Mouse (Mus musculus) urinary bladder, postnatal 25 days (tissue): ENCODE results near the gene Acox1.

Source experiments
- DNase-seq: peaks from one replicate; pipeline ENCODE4 v3.0.0; 2022; ENCODE audit warnings: low spot score

Acox1 gene

GRCm38 (mm10) chr11:116167232-116167631 is 31.6 kb downstream of the Acox1 start:
- no peak for DNase-seq

GRCm38 (mm10) chr11:116163002-116163401 is 35.8 kb downstream of the Acox1 start:
- DNase-seq = no peak

- no peak for DNase-seq
Measured at GRCm38 (mm10) chr11:116162146-116162545, 36.7 kb downstream of the Acox1 start.

DNA sequence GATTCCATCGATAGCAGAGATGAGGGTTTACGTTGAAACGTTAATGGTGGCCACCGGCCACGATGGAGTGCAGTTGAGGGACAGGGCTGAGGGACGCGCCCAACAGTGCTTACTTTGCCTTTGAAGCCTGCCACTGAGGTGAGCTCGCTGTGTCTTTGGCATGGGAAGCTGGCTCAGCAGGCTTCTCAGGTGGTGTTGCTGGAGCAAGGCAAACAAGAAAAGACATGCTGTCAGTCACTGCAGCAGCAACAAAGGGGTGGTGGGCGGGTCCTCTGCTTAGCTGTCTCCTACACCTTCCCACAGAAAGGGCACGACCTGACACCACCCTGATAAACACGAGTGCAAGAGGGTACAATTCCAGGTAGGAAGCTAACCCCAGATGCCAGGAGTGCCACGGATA is 37.5 kb downstream of the Acox1 start:
- DNase-seq = peak; percentile 34

- no peak for DNase-seq
Measured at GRCm38 (mm10) chr11:116150960-116151359, 47.9 kb downstream of the Acox1 start.

DNA sequence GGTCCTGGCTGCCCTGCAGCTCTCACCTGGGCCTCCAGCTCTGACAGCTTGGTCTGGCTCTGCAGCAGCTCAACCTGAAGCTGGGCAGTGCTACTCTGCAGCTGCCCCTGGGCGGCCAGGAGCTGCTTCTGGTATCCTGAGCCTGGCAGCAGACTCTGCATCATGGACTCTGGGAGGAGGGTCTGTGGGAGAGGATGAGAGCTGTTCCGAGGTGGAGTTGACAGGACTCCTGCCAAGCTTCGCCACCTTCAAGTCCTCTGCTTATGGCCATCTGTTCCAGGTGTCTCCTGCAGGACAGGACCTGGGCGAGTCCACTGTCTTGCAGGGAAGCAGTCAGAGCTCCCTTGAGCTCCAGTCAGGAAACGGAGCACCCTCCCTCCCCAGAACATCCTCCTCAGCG is 49.5 kb downstream of the Acox1 start:
- DNase-seq = no peak

- no peak for DNase-seq
Measured at GRCm38 (mm10) chr11:116148761-116149221, 50.1 kb downstream of the Acox1 start.

DNA sequence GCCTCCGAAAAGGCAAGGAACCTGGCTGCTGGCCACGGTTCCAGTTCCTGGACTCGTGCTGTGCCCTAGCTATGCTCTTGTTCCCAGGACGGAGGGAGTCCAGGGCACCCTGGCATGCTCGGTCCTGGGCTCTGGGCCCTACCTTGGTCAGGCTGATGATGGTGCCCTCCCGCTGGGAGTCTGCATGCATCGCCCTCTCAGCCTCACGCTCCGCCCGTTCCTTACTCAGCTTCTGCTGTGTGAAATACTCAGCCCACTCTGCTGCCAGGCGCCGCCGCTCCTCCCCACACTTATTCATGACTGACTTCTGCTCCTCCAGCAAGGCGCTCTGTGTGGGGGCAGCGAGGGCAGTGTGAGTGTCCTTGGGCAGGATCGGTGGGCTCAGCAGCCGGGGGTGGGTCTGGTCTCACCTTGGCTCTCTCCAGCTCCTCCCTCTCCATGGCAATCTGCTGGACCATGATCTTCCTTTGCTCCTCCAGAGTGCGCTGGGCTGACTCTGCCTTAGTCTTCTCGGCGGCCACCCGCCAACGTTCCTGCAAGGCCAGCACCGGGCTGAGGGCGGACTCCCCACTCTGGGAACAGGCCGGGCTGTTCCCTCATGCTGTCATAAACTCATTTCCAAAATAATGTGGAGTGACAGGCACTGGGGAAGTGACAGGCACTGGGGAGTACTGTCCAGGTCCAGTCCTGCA is 52.4 kb downstream of the Acox1 start:
- DNase-seq = no peak

DNA sequence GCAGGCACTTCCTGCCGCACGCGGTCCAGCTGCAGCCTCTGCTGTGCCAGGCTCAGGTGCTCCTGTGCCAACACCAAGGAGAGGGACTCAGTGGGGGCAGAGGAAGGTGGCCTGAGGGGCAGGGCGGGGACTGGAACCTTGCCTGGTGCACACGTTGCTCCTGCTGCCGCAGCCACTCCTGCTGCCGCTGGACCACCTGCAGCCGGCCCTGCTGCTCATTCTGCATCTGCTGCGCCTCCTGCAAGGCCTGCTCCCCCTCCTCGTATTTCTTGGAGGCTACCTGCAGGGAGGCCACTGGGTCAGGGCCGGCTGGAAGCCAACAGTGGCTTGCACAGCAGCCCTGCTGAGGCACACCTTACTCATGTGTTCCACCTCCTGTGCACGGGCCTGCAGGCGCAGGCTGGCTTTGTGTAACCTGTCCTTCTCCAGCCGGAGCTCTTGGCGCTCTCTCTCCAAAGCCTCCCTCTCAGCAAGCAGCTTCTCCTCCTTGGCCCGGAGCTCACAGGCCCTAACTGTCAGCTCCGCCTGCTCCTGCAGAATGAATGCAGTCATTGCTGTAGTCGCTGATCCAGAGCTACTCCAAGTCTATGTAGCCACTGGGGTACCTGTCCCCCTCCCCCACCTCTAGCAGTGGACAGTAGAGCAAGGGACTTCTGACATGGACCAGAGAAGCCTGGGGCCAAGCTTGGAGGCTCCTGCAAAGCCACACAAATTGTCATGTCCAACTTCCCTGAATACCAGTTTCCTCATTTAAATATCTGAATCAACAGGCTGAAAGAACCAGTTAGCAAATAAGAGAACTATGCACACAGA is 53.2 kb downstream of the Acox1 start:
- no peak for DNase-seq

GRCm38 (mm10) chr11:116143468-116143867 is 55.4 kb downstream of the Acox1 start:
- no peak for DNase-seq

GRCm38 (mm10) chr11:116142211-116142991 is 56.4 kb downstream of the Acox1 start:
- DNase-seq = no peak

- peak; percentile 78 for DNase-seq
Measured at GRCm38 (mm10) chr11:116138468-116139138, 60.2 kb downstream of the Acox1 start, which contains the start of gene Mrpl38. Mrpl38 (minus strand) TSS chr11:116138868.

GRCm38 (mm10) chr11:116138096-116138467 is 60.8 kb downstream of the Acox1 start:
- DNase-seq = no peak

GRCm38 (mm10) chr11:116134171-116134570 is 64.7 kb downstream of the Acox1 start:
- DNase-seq = no peak

DNA sequence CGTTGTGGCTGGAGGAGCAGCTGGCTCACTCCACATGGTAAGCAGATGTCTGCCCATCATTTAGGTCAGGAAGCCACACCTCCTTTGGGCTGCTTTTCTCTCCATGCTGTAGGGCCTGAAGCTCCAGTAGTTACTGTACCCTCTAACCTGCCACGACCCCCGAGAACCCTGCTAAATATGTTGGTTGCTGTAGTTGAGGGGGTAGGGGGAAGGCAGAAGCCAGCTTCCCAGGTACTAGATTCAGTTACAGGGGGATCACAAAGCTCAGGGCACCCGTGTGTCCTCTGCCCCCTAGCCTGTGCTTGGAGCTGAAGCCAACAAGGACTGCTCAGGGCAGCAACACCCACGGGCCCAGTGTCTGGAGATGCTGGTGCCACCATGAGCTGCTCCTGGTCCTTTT is 65.3 kb downstream of the Acox1 start:
- DNase-seq = no peak

GRCm38 (mm10) chr11:116132366-116133333 is 66.2 kb downstream of the Acox1 start:
- DNase-seq = no peak

GRCm38 (mm10) chr11:116131349-116132170 is 67.3 kb downstream of the Acox1 start:
- DNase-seq = no peak

DNA sequence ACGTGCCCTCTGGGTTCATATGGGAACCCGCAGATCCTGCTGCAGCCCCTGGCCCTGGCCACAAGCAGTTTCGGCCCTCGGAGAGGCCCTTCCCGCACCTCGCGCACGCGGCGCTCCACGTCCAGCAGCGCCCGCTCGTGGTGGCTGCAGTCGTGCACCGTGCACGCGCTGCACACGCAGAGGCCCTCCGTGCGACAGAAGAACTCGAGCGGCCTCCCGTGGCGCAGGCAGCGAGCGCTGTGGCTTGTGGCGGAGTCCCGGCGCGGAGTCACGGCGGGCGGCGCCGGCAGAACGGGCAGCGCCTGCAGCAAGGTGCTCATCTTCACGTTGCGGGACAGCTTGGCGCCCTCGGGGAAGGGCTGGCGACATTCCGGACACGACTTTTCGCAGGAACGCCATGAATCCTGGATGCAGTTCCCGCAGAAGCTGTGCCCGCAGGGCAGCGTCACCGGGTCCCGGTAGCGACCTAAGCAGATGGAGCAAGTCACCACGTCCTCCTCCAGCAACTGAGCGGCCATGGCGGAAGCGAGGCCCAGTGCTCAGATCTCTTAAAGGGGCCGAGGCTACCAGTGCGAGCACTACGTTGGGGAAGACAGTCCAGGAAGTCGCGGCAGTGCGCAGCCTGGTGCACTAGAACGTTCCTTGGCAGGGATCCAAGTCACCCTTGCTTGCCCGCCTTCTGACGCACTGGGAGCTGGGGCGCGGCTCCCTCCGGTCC is 68.2 kb downstream of the Acox1 start, which contains the start of gene Trim65:
Trim65 (minus strand) TSS at position 641 of the 718 bp plus-strand sequence.
- peak; percentile 84 for DNase-seq

- DNase-seq = no peak
Measured at GRCm38 (mm10) chr11:116129993-116130487, 68.8 kb downstream of the Acox1 start.
